Mouse (Mus musculus) hindlimb bud, embryonic 11.5 days (tissue): ENCODE results near the gene Mcts1.
A peak's percentile ranks its signal among the peaks of the same experiment; 100 is the strongest.

Experiments
- DNase-seq: peaks from one replicate; pipeline ENCODE4 v3.0.0-alpha.2; 2012; ENCODE audit warnings: low read depth, low spot score; ENCODE audit errors: extremely low spot score

The Mcts1 gene

DNA sequence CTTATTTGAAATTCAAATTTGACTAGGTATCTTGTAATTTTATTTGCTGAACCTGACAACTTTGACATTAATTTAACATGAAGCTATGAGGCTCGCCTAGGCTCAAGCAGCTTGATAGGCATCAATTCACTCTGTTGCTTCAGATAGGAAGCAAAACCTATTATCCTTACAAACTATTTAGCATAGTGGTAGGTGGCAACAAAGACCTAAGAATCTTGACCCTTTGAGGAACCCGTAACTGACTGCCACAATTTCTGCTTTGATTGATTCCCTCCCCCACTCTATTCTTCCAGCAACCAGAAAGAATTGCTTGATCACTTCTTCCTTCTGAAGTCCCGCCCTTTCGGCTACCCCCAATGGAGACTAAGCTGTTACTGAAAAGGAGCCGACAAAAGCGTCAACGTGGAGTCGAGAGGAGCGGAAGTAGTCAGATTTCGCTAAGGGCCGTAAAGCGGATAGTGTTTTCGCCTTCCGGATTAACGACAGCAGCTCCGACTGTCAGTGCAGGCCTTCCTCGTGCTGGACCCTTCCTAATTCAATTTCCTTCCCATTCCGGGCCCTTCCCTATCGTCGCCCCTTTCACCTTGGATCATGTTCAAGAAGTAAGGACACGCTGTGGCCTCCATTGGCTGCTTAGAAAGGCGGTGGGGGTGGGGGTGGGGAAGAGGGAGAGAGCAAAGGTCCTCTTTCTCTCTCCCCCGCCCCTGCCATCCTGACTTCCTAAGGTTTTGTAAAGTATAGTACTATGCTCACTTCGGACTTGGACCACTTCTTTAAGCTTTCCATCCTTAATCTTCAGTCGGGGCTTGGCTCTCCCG lies at the start of gene Mcts1:
Gene Mcts1 (plus strand): TSS at position 402 of the 818 bp plus-strand sequence.
- DNase-seq: peak; percentile 54

DNA sequence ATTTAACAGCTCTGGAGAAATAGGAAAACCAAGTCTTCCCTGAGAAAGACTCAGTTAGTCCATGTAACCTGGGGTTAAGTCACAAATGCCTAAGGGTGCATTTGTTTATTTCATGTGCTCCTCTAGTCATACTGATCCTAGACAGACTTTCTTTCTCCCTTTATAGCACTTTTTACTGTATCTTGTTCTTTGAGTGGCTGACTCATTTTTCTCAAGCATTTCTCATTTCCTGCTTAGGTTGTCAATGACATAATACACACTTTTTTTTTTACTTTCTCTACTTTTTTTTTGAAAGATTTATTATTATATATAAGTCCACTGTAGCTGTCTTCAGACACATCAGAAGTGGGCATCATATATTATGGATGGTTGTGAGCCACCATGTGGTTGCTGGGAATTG lies 47.1 kb upstream of the Mcts1 start:
- no peak for DNase-seq

DNA sequence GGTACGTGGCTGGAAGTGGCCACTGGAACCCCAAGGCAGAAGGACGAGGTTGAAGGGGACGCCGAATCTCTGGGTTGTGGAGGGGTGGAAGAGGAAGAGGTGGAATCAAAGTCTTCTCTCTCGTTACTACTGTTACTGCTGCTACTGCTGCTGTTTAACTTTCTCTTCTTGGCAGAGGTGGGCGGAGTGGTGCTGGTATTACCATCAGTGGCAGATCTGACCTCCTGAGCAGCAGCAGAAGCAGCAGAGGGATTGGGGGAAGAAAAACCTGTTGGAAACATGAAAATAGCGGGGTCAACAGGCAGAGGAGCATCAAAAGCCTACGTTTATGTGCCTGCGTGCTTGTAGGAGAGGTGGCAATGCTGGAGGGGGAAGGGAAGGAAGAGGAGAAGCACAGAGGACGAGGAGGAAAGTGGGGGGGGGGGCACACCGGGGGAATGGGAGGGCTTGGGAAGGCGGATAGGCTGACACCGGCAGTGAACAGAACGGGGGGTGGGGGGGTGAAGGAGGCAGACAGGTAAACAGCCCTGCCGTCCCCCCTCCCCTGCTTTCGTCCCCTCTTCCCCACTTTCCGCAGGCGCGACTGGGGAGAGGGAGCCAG lies 36.3 kb upstream of the Mcts1 start:
- DNase-seq: no peak

DNA sequence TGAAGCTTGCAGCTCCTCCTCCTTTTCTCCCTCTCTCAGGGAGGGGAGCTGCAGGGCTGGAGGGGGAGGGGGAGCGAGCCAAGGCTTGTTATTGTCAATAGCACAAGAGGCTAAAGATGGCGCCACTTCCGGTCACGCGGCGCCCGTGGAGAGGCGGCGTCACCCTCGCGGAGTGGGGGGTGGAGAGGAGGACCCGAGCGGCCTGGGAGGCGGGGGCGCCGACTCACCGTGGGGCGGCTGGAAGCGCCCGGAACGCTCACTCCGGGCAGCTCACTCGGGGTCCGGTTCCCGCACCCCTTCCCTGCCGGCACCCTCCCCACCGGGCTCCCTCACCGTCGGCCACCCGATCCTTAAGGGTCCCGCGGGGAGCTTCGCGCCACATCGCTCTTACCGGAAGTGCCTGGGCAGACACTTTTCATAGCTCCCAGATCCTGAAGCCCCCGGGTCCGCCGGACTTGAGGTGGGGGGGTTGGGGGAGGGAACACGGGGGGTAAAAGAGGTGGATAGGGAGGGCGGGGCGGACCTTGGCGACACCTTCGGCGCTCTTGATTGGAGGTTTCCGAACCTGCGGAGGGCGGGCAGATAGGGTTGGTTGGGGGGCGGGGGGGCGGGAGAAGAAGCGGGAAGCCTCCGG lies 35.7 kb upstream of the Mcts1 start:
- peak; percentile 18 for DNase-seq

DNA sequence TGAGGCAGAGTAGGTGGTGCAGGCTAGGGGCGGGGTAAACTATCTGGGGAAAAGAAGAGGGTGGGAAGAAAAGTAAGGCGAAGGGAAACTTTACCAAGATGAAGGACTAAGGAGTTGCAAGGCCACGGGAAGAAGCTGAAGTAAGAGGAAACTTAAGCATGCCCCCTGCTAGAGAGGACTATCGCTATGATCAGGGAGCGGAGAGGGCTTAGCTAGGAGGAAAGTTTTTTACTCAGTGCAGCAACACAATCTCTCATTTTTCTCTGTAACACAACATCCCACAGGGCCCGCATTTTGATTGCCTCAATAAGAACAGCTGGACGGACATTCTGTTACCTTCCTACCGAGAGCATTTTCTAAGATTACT lies 35.2 kb upstream of the Mcts1 start:
- DNase-seq: peak; percentile 8

DNA sequence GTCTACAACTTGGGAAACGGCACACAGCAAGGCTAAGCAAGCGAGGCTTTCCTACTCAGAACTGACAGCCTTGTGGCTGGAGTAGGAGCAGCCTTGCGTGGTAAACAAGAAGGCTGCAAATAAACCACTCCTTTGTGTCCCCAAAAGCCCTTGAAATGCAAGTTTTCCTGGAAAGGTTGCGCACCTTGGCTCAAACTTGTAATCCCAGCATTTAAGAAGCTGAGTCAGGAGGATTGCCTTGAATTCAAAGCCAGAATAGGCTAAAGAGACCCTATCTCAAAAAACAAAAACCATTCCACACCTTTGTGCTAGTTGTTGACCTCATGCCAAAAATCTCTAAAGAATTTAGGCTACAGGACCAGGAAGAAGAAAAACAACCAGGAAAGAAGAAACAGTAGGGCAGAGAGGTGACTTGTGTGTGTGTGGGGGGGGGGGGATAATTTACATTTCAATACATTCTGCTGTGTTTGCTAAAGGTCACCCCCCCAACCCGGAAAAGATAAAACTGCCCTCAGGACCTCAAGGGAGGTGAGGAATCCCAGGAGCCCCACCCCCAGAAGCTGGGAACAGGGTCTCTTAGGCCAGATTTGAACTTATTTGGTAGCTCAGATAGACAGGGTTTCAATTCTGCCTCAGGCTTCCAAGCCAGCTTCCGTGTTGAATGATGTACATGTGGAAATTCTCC lies 33.7 kb upstream of the Mcts1 start:
- DNase-seq: no peak

DNA sequence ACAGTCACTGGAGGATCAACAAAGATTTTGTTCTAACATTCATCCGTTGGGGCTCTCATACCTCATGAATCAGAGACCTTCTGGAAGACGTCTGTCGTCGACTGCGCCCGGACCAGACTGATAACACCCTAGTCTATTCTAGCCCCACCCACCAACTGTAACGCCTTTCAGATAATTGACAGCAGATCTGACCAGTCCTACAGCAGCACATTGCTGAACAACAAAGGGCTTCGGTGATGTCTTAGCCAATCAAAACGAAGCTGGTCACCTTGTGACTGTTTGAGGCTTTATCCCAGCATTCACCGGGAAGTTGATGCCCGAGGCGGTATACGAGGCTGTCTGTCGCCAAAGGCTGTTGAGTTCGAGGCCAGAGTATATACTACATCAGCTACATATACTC lies 24.3 kb upstream of the Mcts1 start, which contains the start of gene Cul4b:
Gene Cul4b (minus strand): TSS at position 119 of the 400 bp plus-strand sequence.
- no peak for DNase-seq

- DNase-seq: no peak
These were observed 19.2 kb upstream of the Mcts1 start for GRCm38 (mm10) chrX:38581140-38581539.

- no peak for DNase-seq
These were observed 17.1 kb upstream of the Mcts1 start for GRCm38 (mm10) chrX:38583261-38583660.

GRCm38 (mm10) chrX:38589827-38590226 lies 10.6 kb upstream of the Mcts1 start:
- DNase-seq: no peak

DNA sequence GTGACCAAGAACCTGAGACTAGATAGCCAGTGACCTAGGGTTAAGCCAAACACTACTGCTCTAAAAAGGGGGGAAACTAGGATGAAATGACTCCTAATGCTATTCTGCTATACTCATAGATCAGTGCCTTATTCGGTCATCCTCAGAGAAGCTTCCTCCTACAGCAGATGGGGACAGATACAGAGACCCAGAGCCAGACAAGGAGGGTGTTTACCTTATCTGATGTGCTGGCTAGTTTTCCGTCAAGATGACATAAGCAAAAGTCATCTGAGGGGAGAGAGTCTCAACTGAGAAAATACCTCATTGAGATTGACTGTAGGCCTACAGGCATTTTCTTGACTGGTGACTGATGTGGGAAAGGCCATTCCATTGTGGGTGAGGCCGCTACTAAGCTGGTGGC lies 8.6 kb upstream of the Mcts1 start:
- DNase-seq: no peak

DNA sequence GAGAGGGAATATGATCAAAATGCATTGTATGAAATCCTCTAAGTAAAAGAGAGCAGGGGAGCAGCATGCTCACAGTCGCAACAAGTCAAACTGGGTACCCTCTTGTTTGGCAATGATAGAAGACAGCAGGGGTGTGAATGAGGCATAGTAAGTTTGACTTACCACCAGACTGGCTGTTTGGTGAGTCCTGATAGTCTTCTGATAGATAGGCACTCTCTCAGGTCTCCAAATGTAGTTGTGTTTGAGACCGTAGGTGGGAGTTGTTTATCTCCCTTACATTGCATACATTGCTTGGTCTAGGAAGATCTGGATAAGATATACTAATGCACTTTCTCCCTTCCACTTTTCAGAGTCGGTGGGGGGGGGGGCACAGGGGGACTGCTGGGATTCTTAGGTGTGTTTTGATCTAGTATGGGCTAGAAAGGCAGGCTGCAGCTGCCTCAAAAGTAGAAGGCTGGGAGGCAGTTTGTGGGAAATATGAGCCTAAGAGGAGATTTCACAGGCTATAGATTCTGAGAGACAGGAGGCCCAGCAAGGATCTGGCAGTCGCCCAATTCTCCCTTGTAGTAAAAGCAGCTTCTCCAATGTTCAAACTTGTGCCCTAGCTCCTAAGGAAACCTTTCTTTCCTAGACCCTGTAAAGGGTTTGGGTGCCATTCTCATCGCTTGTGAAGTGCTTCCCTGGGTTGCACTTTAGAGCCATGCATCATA lies 7.0 kb upstream of the Mcts1 start:
- no peak for DNase-seq

- no peak for DNase-seq
These were observed 604 bp downstream of the Mcts1 start for GRCm38 (mm10) chrX:38600995-38601369.

- DNase-seq: peak; percentile 60
These were observed 34.6 kb downstream of the Mcts1 start, which contains the start of gene C1galt1c1 for GRCm38 (mm10) chrX:38634801-38635637. Gene C1galt1c1, minus strand, starts transcription at chrX:38635087.

DNA sequence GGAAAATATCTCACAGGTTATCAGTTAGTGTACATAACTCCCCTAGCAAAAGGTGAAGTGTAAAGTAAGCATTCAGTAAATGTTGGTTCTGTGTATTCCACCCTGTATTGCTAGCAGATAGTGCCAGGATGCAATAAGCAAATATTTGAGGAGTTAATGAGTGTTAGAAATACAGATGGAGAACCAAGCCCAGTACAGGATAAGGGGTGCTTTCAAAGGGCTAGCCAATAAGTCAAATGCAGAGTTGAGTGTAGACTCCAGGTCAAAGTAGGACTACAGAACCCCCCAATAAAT lies 35.2 kb downstream of the Mcts1 start:
- DNase-seq: no peak

DNA sequence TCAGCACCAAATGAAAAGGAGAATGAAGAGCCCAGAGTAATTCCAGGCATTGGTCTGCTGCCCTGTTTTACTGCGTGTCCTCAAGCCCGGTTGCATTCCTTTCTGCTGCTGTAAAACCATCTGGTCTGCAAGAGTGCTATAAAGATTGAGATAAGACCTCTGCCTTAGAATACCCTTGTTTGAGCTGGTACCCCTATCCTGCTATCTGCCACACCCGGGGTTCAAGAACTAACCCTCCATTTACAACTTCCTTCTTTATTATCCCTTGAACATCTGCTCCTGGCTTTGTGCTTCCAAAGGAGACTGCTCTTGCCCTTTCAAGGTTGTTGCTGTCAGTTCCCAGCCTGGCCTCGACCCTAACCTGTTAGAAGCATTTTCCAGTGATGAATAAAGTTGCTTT lies 41.1 kb downstream of the Mcts1 start:
- no peak for DNase-seq

- no peak for DNase-seq
These were observed 41.8 kb downstream of the Mcts1 start for GRCm38 (mm10) chrX:38642183-38642582.

- no peak for DNase-seq
These were observed 50.1 kb downstream of the Mcts1 start for GRCm38 (mm10) chrX:38650404-38651039.

- no peak for DNase-seq
These were observed 50.8 kb downstream of the Mcts1 start for GRCm38 (mm10) chrX:38651167-38651566.

- no peak for DNase-seq
These were observed 52.8 kb downstream of the Mcts1 start for GRCm38 (mm10) chrX:38653181-38653580.
